Mouse (Mus musculus): ENCODE measurements around the gene Rfc2. TPM values are rescaled to one million over a fixed set of nuclear protein-coding genes. Genes with fewer than 3 reads are reported as not detected.
A peak's percentile ranks its signal among the peaks of the same experiment; 100 is the strongest.

The Rfc2 gene
- polyA plus RNA-seq, 1 experiment: 76.4 TPM

DNA sequence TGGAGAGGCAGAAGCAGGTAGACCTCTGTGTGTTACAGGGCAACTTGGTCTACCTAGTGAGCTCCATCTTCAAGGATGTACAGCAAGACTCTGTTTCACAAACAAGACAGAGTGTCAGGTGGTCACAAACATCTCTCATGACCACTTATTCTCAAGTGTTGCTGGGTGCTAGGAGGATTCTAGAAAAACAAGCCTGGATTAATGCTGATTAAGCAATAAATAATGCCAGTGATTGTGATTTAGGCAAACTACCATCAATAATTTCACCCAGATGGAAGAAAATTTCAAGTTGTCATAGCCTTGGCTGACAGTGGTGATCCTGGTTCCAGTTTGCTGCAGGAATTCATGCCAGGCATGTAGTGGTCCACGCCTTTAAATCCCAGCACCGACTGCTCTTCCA lies 16.9 kb upstream of the Rfc2 start:
- WGBS: 99% methylated on average over 2 of the region's 2 CpGs
- Histone ChIP-seq H3K4me3 (ENCODE audit: insufficient read depth, low read depth, low read length) (no peak overlapping the region), H3K27me3 (replicated peaks; ENCODE audit: control insufficient read depth, insufficient read depth, low read length) (no peaks in the 10 kb centered on the region), H3K27ac (ENCODE audit: insufficient read depth, low read depth, low read length) (no peak overlapping the region), H3K4me1 (ENCODE audit: control insufficient read depth, insufficient read depth, low read length) (no peaks in the 10 kb centered on the region), H3K36me3 (ENCODE audit: control insufficient read depth, insufficient read depth, low read length) (no peaks in the 10 kb centered on the region)
- no peak for TF ChIP-seq POLR2A (IDR thresholded peaks at IDR 0.05; ENCODE audit: low read depth, low read length)
- TF ChIP-seq CTCF (conservative IDR thresholded peaks at IDR 0.05; ENCODE audit: insufficient read depth, insufficient read length, low read depth, low read length): no peak
- DNase-seq: no peak

DNA sequence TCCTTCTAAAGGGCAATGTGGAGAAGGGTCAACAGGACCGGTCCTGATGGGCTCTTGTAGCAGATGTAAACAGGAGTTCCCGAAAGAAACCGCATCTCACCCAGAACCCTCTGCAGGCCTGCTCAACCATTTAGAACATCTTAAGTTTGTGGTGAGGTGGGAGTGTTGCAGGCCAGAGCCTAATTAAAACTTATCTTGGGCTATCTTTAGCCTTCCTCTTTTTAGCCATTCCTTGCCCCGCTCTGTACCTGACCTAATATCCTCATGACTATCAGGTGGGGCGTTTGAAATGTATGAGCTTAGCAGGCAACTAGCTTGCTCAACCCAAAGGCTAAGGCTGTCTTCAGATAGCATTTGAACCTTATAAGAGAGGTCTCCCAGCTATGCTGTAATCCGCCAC lies 15.5 kb upstream of the Rfc2 start:
- 88% methylated on average over 6 of the region's 6 CpGs for WGBS
- H3K27ac ChIP-seq (ENCODE audit: insufficient read depth, low read depth, low read length): no peak overlapping the region
- no peaks in the 10 kb centered on the region for H3K4me1 ChIP-seq (ENCODE audit: control insufficient read depth, insufficient read depth, low read length)
- no peak overlapping the region for H3K4me3 ChIP-seq (ENCODE audit: insufficient read depth, low read depth, low read length)
- H3K27me3 ChIP-seq (replicated peaks; ENCODE audit: control insufficient read depth, insufficient read depth, low read length): no peaks in the 10 kb centered on the region
- H3K36me3 ChIP-seq (ENCODE audit: control insufficient read depth, insufficient read depth, low read length): no peaks in the 10 kb centered on the region
- no peak for TF ChIP-seq CTCF (conservative IDR thresholded peaks at IDR 0.05; ENCODE audit: insufficient read depth, insufficient read length, low read depth, low read length)
- no peak for DNase-seq

DNA sequence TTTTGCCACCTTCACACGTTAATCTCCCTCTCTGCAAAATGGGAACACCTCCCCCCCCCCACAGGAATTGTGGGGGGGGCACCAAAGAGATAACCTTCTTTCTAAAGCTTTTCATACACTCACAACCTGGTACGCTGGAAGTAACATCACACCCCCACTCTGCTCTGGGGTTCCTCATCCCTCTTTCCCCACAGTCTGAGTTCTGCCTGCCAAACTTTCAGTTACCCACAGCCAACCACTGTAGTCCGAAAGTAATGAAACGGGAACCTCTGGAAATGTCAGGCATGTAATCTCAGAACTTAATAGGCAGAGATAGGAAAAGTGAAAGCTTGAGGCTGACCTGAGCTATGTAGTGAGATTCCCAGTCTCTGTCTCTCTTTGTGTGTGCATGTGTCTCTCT lies 13.7 kb upstream of the Rfc2 start:
- DNase-seq: no peak
- 85% methylated on average over 4 of the region's 4 CpGs for WGBS

DNA sequence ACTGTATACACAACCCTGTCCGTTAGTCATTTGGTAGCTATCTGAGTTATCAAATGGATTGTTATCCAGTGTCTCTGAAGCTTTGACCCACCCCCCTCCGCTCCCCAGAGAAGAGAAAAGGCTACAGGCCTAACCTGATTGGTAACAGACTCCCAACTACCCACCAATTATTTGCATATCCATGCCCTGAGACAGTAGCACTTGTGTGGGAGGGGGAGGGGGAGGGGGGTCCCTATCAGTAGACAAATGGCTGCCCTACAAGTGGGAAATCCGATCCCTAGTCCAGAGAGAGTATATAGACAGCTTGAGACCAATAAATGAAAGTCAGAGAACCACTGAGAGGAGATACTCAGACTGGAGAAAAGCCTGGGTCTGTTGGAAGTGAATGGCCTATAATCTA lies 13.1 kb upstream of the Rfc2 start:
- TF ChIP-seq POLR2A (IDR thresholded peaks at IDR 0.05; ENCODE audit: low read depth, low read length) (no peak), CTCF (conservative IDR thresholded peaks at IDR 0.05; ENCODE audit: insufficient read depth, insufficient read length, low read depth, low read length) (no peak)
- no peak overlapping the region for H3K27ac ChIP-seq (ENCODE audit: insufficient read depth, low read depth, low read length)
- H3K36me3 ChIP-seq (ENCODE audit: control insufficient read depth, insufficient read depth, low read length): no peaks in the 10 kb centered on the region
- peaks cover 5% of the 10 kb centered on the region; the same call in 1 of the 2 replicates for H3K4me1 ChIP-seq (ENCODE audit: control insufficient read depth, insufficient read depth, low read length)
- DNase-seq: no peak
- no peak overlapping the region for H3K4me3 ChIP-seq (ENCODE audit: insufficient read depth, low read depth, low read length)
- H3K27me3 ChIP-seq (replicated peaks; ENCODE audit: control insufficient read depth, insufficient read depth, low read length): no peaks in the 10 kb centered on the region
- 92% methylated on average over 3 of the region's 3 CpGs for WGBS

More for the DNA sequence above, 13.7 kb upstream of the Rfc2 start:
- Histone ChIP-seq H3K36me3 (ENCODE audit: control insufficient read depth, insufficient read depth, low read length) (no peaks in the 10 kb centered on the region), H3K27ac (ENCODE audit: insufficient read depth, low read depth, low read length) (no peak overlapping the region), H3K4me1 (ENCODE audit: control insufficient read depth, insufficient read depth, low read length) (no peaks in the 10 kb centered on the region), H3K4me3 (ENCODE audit: insufficient read depth, low read depth, low read length) (no peak overlapping the region), H3K27me3 (replicated peaks; ENCODE audit: control insufficient read depth, insufficient read depth, low read length) (no peaks in the 10 kb centered on the region)
- TF ChIP-seq POLR2A (IDR thresholded peaks at IDR 0.05; ENCODE audit: low read depth, low read length) (no peak), CTCF (conservative IDR thresholded peaks at IDR 0.05; ENCODE audit: insufficient read depth, insufficient read length, low read depth, low read length) (no peak)

DNA sequence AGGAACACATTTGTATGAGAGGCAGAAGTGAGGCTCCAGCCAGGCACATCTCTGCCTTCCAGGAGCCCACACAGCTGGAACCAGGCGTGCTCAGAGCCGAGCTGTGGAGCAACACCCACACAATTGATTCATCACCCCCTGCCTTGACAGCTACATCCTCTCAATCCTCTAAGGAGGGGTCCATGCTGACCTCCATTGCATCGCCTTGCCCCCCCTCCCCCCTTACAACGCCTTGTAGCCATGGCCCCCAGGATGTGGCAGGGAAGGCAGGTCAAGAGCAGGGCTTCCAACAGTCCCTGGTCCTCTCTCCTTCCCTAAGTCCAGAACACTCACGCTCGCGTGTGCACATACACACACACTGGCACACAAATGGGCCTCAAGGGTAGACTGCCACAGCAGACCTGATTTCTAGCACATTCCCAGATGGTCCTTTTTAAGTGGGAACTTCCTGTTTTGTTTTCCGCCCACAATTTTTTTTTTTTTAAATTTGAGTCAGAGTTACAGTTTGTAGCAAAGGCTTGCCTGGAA lies 12.1 kb upstream of the Rfc2 start:
- DNase-seq: peak; percentile 42
- peak overlapping the region; percentile 61; the same call in 1 of the 2 replicates for H3K27ac ChIP-seq (ENCODE audit: insufficient read depth, low read depth, low read length)
- 36% methylated on average over 8 of the region's 8 CpGs for WGBS

GRCm38 (mm10) chr5:134571730-134572507 lies 9.2 kb upstream of the Rfc2 start:
- peak overlapping the region; percentile 96 for H3K27ac ChIP-seq (ENCODE audit: insufficient read depth, low read depth, low read length)
- WGBS: under 1% methylated on average over 23 of the region's 23 CpGs
- no peaks in the 10 kb centered on the region for H3K36me3 ChIP-seq (ENCODE audit: control insufficient read depth, insufficient read depth, low read length)
- H3K4me1 ChIP-seq (ENCODE audit: control insufficient read depth, insufficient read depth, low read length): peaks cover 7% of the 10 kb centered on the region; the same call in 1 of the 2 replicates
- H3K27me3 ChIP-seq (replicated peaks; ENCODE audit: control insufficient read depth, insufficient read depth, low read length): no peaks in the 10 kb centered on the region
- TF ChIP-seq POLR2A (IDR thresholded peaks at IDR 0.05; ENCODE audit: low read depth, low read length) (no peak), CTCF (conservative IDR thresholded peaks at IDR 0.05; ENCODE audit: insufficient read depth, insufficient read length, low read depth, low read length) (no peak)
- DNase-seq: peak; percentile 89
- H3K4me3 ChIP-seq (ENCODE audit: insufficient read depth, low read depth, low read length): peak overlapping the region; percentile 69

More for the DNA sequence above, 12.1 kb upstream of the Rfc2 start:
- Histone ChIP-seq H3K36me3 (ENCODE audit: control insufficient read depth, insufficient read depth, low read length) (no peaks in the 10 kb centered on the region), H3K4me3 (ENCODE audit: insufficient read depth, low read depth, low read length) (no peak overlapping the region), H3K4me1 (ENCODE audit: control insufficient read depth, insufficient read depth, low read length) (peaks cover 7% of the 10 kb centered on the region; the same call in 1 of the 2 replicates), H3K27me3 (replicated peaks; ENCODE audit: control insufficient read depth, insufficient read depth, low read length) (no peaks in the 10 kb centered on the region)
- no peak for TF ChIP-seq POLR2A (IDR thresholded peaks at IDR 0.05; ENCODE audit: low read depth, low read length)
- TF ChIP-seq CTCF (conservative IDR thresholded peaks at IDR 0.05; ENCODE audit: insufficient read depth, insufficient read length, low read depth, low read length): no peak

DNA sequence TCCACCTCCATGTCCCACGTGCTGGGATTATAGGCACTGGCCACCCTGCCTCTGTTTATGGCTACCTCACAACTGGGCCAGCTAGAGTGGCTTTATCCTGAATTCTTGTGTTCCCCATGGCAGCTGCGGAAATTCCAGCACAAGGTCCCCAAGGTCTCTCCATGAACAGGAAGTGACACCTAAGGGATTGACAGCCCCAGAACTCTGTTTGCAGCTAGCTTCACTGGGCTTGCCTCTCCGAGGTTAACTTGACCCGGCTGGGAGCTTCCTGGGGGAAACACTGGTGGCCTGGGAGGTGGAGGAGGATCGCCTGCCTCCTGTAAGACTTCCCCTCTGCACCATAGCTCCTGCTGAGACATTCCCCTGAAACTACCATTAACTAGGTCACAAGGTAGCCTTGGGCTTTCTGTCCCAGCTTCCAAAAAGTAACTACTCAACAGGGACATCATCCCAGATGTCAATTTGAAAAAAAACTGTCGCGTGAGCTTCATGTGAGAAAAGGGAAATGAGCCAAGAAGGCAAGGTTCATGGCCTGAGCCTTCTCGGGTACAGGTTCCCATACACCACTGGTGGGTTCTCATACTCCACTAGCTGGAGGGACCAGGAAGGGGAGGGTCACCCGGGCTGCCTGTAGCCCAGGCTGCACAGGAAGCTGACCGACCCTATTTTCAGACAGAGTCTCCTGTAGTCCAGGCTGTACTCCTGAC lies 8.5 kb upstream of the Rfc2 start:
- 19% methylated on average over 10 of the region's 10 CpGs for WGBS
- peak; percentile 70 for DNase-seq
- H3K4me3 ChIP-seq (ENCODE audit: insufficient read depth, low read depth, low read length): peak overlapping the region; percentile 69
- peaks cover 7% of the 10 kb centered on the region; the same call in 1 of the 2 replicates for H3K4me1 ChIP-seq (ENCODE audit: control insufficient read depth, insufficient read depth, low read length)
- TF ChIP-seq CTCF (conservative IDR thresholded peaks at IDR 0.05; ENCODE audit: insufficient read depth, insufficient read length, low read depth, low read length) (no peak), POLR2A (IDR thresholded peaks at IDR 0.05; ENCODE audit: low read depth, low read length) (no peak)
- H3K36me3 ChIP-seq (ENCODE audit: control insufficient read depth, insufficient read depth, low read length): no peaks in the 10 kb centered on the region
- H3K27me3 ChIP-seq (replicated peaks; ENCODE audit: control insufficient read depth, insufficient read depth, low read length): no peaks in the 10 kb centered on the region
- H3K27ac ChIP-seq (ENCODE audit: insufficient read depth, low read depth, low read length): peak overlapping the region; percentile 96
